ENCODE assay signal across 12 mouse cellular contexts in genomic region chr3:37643903-37644302, GRCm38 (mm10). TPM values are rescaled to one million over a fixed set of nuclear protein-coding genes. Genes with fewer than 3 reads are reported as not detected.
DNase-seq lines count a peak whose midpoint lies in the region; ATAC-seq and TF ChIP-seq lines count a peak whose summit lies in the region.
"Had no signal": no experiment of that assay in that cellular context is flagged by ENCODE, and none has a peak within 500 bp of the region (broad histone marks: within the 10 kb centered on the region; RNA-seq: fewer than 3 reads in every experiment).

No protein-coding gene starts in this region.

- H3K36me3 ChIP-seq in megakaryocyte, embryonic 14.5 days (replicated peaks; ENCODE audit: low read length) = peaks cover 69% of the 10 kb centered on the region

- intact Hi-C loops in gastrocnemius, adult 2 months (cut with DNase I) = loop anchor here (2.0 to 5.0 kb wide), 4 partner anchors 123 to 558 kb away; no protein-coding TSS in a partner anchor

- peak overlapping the region; percentile 92 for H3K27ac ChIP-seq in gastrocnemius, adult 2 months
- H3K27ac ChIP-seq: liver, embryonic 15.5 days had no signal

- no peaks in the 10 kb centered on the region for H3K9me3 ChIP-seq in megakaryocyte, embryonic 14.5 days
- H3K9me3 ChIP-seq: liver, embryonic 15.5 days had no signal

- DNase-seq in gastrocnemius, adult 2 months = no peak
- no peak for DNase-seq in gastrocnemius, postnatal 10 days
- DNase-seq in lung, postnatal 25 days (ENCODE audit: low spot score) = peak; percentile 63
- no peak for DNase-seq in urinary bladder, postnatal 36 days (ENCODE audit: low spot score in 2 of 2)
- no peak for DNase-seq in thymus, postnatal 14 days
- DNase-seq in adrenal gland, adult 2 months = no peak
- DNase-seq: heart, postnatal 4 days; spleen, adult 18-20 months had no signal

- peaks cover 58% of the 10 kb centered on the region for H3K4me1 ChIP-seq in megakaryocyte, embryonic 14.5 days

- ATAC-seq in megakaryocyte, adult 5-6 weeks (ENCODE audit: poor library complexity, severe bottlenecking) = no peak
- ATAC-seq: Patski had no signal

- no peaks in the 10 kb centered on the region for H3K27me3 ChIP-seq in megakaryocyte, embryonic 14.5 days (replicated peaks)
- H3K27me3 ChIP-seq: Patski had no signal

- H3K4me3 ChIP-seq in gastrocnemius, adult 2 months = peak overlapping the region; percentile 84
- H3K4me3 ChIP-seq in megakaryocyte, embryonic 14.5 days (replicated peaks) = peak overlapping the region; percentile 99
- H3K4me3 ChIP-seq: liver, embryonic 15.5 days had no signal

- no peak for TF ChIP-seq CTCF in gastrocnemius, adult 2 months (IDR thresholded peaks at IDR 0.05)

RNA-seq across cellular contexts. Expression of gene Spry1, which starts 4.2 kb away (rescaled TPM):
- total RNA-seq in gastrocnemius, adult 2 months (2021) = 10 to 100 TPM; 12.3 to 21.8 TPM
- total RNA-seq in gastrocnemius, postnatal 10 days (2021) = 10 to 100 TPM; 51.7 to 61.1 TPM
- 7.7 and 11.5 TPM in 2 replicates for polyA plus RNA-seq in megakaryocyte, embryonic 14.5 days (2012; ENCODE audit: insufficient read depth, low replicate concordance)
- total RNA-seq in megakaryocyte, adult 5-6 weeks (2015) = 0.50 and 1.2 TPM in 2 replicates
- 0.16 TPM in 1 of 2 replicates, not detected in the other for total RNA-seq in megakaryocyte, adult 5-6 weeks (2017)
- 10 to 100 TPM; 17.9 to 39.7 TPM for total RNA-seq in adrenal gland, adult 2 months (2021)
- 32.5 and 37.6 TPM in 2 replicates for polyA plus RNA-seq in adrenal gland, adult 2 months (2012; rRNA removed)

Comparison
In these comparisons a context has a peak if more than half of its experiments do, and no peak if none do; other contexts are left out.
1. RNA of gene Spry1, which starts 4.2 kb away (total RNA-seq): 51.7 to 61.1 TPM in gastrocnemius, postnatal 10 days, 17.9 to 39.7 TPM in adrenal gland, adult 2 months and 12.3 to 21.8 TPM in gastrocnemius, adult 2 months; 0.16 to 1.2 TPM in megakaryocyte, adult 5-6 weeks; every median in the first group is over 4 times any median in the second.